Mouse (Mus musculus) natural killer cell, adult 2 months (primary cell): ENCODE measurements at regions not wholly inside any gene's neighbourhood (a gene's known extent, or its start where the extent isn't known, plus 50 kb on each side); places are given as distances from the start of the nearest gene placed in this dataset.

ENCODE experiments used
- DNase-seq, 2 experiments: peaks; one replicate each; pipeline ENCODE4 v3.0.0; 2022; ENCODE audit warnings: low spot score in 2 of 2

DNA sequence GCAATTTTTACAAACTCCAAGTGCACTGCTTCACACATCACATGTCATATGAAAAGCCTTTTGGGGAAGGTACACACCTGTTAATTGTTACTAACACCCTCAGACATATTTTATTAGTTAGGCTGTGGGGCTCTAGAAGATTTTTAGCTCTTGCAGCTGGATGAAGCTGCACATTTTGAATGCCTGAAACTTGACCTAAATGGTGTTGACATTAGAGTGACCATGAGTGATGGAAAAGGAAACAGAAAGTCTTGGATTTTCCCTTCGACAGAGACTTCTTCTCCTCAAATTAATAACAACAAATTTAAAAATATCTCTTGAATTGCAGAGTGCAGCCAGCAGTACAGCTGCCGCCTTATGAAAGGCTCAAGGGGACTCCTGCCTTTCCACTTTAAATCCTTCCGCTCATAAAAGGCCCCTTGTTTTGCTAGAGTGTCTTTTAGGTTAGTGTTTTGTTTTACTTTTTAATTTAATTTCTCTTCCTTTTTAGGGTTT, 259.7 kb downstream of the Trim52 start:
- DNase-seq, result no peak

DNA sequence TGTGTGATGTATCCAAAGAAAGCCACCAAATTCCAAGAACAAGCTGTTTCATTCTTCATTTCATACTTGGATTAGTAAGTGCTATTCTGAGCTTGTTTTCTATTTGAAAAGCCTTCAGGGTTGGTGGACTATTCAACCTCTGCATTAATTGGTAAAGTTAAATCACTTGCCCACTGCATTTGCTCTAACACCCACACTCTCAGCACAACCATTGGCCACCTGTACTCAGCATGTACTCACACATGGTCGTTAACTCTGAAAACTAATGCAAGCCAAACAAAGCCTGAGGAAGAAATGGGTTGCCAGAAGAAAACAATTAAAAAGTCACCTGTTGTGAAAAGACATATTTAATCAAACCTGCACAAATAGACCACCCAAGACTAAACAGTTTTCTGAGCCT, 267.5 kb downstream of the Trim52 start:
- no peak for DNase-seq

DNA sequence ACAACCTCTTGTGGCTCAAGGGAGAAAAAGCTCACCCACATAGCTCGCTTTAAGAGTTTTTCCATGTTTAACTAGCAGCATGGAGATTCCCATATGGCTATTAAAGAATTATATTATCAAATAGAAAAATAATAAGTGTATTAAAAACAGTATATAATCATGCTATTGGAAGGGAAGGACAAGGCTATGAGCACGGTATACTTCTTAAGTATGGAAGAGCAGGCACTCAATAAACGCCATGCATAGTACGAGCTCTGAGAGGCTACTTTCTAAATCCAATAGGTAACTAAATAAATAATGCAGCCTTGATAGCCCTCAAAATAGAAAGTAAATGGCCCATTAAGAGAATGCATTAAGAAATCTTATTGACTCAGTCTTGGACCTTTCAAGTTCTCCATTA, 273.6 kb downstream of the Trim52 start:
- no peak for DNase-seq

DNA sequence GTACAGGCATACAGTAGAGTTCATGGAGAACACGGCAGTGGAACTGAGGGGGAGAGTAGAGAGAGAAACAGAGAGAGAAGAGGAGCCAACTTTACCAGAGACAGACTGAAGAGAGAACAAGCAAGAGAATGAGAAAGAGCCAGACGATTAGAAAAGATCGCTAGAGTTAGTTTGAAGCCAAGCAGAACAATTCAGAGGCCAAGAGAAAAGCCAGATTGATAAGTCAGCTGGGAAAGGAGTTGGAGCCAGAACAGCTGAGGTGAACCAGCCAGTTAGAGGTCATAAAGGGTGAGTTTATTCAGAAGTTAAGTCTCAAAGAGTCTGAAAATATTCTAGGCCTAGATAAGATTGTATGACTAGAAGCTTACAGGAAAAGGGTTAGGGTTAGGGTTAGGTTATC, 281.7 kb downstream of the Trim52 start:
- DNase-seq, result no peak

DNA sequence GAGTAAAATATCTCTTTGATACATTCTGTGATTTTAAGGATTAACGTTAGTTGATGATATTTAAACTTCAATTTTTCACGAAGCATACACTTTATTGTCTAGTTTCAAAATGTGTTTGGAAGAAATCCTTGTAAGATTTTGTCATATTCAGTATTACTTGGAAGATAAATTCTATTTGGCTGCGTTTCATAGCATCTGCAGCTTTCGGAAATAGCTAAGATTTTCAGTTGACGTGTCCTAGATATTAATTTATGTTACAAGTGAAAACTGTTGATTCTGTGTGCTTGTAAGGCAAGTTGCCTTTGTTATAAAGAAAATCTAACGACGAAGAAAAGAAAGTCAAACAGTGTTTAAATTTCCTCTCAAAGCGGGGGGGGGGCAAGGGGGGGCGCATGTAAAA, 284.5 kb downstream of the Trim52 start:
- no peak for DNase-seq

DNA sequence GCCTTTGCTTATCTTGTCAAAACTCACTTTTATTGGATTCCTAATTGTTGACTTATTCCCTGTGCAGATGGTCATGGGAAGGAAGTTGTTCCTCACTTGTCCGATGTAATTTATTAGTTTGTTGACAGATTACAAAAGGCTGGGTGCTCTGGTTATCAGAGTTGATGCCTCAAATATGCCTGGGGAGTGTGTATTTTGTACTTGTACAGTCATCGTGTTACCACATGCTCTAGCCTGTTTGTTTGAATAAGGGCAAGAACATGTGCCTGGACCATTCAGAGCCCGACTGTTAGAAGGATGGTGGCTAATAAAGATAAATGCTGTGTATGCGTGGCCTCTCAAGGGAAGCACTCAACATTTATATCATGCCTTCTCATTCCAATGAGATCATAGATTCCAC, 288.0 kb downstream of the Trim52 start:
- DNase-seq, result no peak

DNA sequence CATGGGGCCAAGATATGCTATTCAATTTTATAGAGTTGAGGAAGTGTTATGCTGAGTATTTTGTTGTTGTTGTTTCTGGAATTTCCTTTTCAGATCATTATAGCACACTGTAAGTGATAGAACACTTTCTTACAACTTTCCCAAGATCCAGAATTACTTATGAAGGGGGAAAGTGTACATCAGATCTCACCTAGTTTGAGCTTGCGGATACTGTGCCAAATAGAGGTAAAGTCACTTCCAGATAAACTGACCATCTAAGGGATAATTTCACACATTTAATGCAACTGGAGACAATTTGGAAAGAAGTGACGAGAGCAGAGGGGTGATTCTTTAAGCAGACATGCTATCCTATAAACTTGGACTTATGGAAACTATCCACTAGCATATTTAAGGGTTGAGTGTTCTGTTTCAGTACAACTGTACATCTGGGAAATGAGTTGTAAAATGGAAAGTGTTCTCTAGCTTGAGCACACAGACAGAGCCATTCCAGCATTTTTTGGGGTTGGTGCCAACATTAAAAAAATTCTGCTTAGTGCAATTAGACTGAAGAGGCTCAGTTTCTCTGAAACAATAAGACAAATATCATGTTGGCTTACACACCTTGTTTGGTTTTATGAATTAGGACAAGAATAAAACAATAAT, 307.0 kb downstream of the Trim52 start:
- DNase-seq, result no peak

DNA sequence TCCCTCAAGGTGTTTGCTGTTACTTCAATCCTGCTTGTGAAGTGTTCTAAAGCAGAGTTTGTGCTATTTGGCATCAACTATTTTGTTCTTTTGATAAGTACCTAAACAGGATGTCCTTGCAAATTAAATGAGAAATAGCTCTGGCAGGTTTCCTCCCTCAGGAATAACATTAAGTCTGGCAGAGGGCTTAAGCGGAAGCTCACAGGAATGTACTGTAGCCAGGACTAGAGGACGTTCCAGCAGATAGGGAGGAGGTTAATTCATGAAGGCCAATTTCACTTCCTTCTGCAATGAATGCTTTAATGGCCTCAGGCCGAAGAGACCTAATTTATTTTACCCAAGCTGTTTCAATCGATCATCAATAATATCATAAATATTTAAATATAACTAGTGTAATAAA, 318.7 kb downstream of the Trim52 start:
- DNase-seq, result no peak

DNA sequence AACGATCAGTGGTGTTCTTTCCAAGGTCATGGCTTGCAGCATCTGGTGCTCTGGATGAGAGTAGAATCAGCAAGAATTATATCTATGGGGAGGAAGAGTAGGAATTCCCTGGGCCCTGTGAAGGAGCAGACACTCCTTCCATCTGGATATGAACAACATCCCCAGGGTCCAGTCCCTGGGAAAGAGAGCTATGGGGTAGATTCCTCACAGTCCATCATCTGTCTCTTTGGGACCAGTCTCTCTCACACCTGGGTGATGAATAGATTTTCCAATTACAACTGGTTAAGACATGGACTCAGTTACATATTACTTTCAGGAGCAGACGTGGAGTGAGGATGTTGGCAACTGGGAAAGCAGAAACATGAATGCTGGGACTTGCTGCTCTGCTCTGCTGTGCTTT, 322.6 kb downstream of the Trim52 start:
- no peak for DNase-seq

DNA sequence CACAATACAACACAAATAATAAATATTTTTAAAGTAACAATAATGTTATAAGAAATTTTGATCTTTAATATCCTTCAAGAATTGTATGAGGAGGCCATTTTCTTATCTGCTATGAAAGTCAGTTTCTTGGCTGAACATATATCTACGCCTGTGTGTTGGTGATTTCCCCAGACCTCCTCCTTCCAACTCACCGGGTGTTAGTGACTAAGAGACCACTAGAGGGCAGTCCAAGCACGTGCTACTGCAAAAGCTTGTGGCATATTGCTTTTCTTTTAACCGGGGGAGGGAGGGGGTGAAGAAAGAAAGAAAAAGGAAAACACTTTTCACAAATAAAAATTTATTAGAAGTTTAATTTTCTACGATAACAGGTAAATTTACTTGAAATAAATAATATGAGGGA, 333.3 kb downstream of the Trim52 start:
- peak; percentile 39 to 59 for DNase-seq

DNA sequence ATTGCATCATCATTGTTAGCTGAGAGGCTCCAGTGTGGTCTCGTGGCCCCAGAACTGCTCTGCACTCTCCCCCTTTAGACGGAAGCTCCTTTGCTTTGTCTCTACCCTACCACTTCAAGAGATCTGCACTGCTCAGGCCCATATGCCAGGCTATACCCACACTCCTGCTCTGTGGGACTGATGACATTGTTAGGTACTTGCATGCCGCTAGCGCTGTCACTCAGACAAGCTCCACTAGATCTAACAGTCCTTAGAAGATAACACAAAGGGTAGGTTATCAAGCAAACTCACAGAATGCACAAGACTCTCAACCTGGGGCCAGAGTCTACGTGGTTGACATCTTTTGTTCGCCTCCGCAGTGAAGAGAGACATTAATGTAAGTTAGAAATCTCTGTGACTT, 383.1 kb downstream of the Trim52 start:
- no peak for DNase-seq

DNA sequence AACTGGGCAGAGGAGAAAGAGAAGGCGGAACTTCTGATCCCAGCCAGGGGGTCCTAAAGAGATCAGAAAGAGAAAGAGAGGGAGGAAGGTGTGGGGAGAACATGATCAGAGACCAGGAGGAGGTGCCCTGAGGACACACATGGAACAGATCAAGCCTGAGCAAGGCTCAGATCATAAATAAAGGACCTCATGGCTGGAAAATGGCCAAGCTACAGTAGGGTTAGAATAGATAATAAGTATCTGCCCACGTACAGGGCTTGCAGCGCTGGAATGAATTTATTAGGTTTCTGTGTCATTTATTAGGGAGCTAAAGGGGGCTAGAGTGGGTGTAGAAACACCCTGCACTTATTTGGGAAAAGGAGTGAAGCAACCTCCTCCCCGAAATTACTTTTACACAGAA, 385.4 kb downstream of the Trim52 start:
- no peak for DNase-seq

DNA sequence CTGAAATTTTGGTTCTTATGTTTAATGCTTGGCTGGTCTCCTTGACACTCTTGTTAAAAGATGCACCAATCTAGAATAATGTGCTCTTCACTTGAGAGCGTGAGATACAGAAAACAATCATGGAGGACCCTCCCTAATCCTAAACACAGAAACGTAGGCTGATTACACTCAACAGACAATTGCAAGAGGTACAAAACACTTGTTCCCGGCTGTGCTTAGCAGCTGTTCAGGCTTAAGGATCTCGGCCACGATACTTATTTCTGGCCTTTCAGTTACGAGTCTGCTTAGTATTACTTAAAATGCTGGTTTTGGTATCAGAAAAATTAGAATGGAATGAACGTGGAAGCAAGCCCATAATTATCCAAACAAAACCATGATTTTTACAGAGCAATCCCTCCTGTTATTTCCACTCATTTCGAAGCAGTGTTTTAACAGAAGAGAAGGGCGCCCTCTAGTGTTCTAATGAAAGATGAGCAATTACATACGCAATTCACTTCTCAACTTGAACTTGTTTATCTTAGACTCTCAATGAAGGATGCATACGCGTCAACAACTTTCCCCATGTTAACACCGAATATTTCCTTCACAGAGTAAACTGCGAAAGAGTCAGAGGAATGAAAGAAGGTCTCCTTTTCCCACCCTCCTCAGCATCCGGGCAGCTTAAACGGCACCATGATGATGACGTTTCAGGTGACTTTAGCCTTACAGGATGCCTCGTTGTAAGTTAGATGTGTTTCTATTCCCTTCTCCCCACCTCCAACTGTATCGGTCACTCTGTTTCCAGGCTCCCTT, 394.5 kb downstream of the Trim52 start:
- DNase-seq, result peak in 1 of 2 experiments; percentile 25

DNA sequence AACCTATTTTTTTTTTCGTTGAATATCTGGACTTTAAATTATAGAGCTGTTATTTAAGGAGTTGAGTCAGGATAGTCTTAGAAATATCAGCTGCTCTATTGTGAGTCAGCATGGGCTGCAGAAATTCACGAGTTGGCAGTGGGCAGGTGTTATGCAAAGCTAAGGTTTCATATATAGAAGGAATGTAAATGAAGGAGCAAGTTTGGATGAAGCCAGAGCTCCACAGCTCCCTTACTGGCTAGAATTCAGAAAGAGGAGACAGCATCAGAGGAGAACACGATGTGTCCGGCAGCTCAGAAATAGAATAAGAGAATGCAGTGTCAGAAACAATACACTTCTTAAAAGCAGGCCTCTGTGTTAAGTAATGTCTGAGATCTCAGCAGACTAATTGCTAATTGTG, 400.9 kb downstream of the Trim52 start:
- DNase-seq, result no peak

DNA sequence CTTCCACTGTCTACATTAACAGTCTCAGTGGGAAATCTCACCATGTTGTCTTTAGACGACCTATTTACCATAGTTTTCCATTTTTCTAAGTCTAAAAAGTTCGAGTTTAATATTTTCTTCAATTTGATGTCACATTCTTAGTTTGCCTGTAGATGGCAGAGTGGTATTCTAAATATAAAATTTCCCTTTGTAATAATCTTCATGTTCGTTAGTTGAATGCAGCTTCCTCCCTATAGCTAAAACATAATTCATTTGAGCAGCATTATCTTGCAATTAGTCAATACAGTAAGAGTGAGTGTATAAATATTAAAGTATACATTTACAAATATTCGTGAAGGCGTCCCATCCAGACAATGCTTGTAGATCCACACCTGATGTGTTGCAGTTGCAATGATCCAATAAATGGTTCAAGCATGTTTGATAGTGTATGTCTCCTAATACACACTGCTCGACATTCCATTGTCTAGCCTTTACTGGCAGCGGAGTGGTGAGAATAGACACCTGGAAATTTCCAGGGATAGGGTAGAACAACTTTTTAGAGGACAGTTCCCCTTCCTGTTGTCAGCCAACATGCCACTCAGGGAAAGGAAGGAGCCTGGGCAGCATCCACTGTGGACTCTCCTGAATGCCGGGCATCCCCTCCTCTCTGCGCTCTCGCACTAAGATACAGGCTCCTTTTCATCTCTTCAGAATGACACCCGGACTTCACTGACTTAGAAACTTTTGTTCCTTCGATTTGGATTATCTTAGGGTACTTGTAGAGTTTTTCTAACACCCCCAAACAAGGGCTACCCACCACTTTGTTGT, 412.8 kb downstream of the Trim52 start:
- DNase-seq, result no peak

DNA sequence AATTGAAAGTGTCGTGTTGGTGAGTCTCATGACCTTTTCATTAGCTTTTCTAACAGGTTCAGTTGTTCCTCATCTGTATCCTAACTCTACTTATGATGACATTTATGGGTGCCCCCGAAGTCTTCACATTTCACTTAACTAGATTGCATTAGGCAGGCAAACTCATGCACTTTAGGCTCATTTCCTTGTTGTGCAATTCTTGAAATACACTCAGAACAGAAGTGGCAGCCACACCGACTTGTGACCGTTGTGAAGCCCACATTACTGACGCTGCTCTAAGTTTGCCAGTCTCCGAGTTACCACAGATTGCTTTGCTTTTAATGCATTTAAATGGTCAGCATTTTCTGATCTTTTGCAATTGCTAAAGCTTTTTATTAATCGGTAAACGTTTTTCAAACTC, 414.8 kb downstream of the Trim52 start:
- DNase-seq, result no peak

DNA sequence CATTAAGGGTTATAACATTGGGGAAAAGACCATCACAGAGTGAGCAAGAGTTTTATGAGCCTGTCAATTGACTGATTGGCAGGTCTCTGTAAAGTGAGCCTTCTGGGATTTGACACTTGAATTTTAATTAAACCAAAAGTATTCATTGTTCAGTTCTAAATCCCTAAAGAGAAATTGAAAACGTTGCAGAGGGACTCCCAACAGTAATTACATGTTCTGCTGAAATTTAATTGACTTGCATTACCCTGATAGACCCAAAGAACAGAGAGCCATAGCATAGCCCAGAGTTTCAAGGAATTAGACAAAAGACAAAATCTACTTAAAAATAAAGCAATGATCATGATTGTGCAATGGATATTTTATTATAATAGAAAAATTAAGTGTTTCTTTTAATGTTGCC, 444.2 kb downstream of the Trim52 start:
- no peak for DNase-seq

DNA sequence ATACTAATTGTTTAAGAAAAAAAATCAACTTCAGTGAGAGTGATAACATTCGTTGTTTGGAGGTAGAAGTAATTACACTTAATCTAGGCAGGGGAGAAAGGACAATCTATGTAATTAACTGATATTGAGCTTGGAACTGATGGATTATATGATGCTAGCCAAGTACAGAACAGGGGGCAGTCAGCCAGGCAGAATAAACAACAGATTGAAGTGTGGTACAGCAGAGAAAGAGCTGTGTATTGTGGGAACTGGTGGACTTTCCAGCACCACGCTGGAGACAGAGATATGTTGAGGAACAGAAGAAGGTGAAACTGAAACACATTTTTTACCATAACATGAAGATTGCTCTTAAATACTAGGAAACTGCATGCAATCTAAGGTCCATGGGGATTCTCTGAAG, 473.3 kb downstream of the Trim52 start:
- DNase-seq, result no peak

DNA sequence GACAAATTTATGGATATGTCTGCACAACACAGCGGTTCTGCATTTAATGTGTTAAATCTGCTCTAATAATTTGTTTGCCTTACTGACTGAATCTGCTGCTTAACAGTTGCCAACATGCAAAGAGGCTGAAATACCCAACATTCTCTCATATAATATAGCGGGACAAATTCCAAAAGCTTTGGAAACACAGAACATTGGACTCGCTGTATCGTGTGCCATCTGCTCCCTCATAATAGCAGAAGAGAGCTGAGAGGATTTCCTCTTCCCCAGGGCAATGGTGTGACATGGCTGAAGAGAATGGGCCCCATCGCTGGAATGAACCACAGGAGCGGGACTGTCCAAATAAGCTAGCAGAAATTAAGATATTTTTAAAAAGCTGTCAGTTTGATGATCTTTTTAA, 475.9 kb downstream of the Trim52 start:
- DNase-seq, result no peak

DNA sequence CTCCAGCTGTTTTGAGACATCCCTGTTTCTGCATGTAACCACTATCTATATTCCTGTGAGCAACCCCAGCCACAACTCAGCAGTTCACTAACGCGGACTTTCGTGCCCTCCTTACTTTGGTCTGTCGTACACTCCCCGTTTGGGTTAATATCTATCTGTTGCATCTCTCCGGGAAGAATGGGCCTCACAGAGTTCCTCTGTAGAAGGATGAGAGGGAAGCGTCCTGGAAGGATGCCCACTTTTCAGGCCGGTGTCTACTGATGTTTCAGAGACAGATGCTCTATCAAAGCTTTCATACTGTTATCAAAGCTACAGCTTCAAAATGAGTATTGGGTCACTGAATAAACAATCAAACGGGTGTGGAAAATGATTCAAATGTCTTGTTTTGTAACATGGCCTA, 487.4 kb downstream of the Trim52 start:
- DNase-seq, result no peak

DNA sequence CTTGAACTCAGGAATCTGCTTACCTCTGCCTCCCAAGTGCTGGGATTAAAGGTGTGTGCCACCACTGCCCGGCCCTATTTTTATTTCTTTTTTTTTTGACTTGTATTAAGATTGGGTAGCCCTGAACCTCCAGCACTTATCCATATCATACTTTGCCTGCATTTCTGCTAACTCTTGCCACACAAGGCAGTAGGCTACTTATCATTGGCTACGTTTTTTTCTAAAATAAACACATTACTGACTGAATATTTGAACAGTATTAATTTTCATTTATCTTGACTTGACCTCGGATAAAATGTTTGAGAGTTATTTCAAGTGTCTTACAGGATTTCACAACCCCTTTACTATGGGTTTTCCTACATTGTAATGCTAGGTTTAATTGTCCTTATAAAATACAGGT, 488.0 kb downstream of the Trim52 start:
- DNase-seq, result no peak

DNA sequence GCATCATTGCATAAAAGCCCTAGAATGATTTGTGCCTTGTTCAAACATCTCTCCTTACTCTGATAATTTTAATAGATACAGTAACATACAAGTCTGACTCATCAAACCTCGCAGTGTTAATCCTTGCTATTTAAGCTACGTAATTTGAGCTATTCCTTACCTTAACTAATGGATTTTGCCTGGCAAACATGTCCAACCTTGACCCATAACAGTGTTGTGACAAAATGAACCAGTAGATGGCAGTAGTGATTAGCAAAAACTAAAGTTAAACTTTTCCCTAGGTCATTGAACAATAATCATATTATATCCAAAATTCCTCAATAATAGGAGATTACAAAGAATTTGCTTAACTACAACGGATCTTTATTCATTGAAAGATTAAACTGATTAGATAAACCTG, 501.0 kb downstream of the Trim52 start:
- DNase-seq, result no peak
